Mouse (Mus musculus): ENCODE measurements around the gene Gart.
"Not testable (repeated sequence)": the region's sequence is repeated elsewhere in the genome, so short reads cannot be mapped to it uniquely, and the experiment has no call there.

Gart gene

DNA sequence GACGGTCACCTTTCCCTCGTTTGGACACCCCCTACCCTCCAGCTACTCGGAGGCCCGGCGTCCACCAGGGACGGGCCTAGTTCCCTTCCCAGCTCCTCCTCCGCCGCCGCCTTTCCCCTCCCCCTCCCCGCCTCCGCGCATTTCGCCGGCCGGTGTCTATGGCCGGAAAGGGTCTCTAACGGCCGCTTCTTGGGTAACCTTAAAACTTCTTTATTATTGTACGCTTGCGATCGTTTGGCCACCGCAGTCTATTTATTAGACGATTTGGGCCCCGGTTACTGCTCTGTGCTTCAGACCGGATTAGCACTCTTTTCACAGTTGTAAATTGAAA is 1.4 kb upstream of the Gart start:
- DNase-seq (ENCODE audit: low spot score): peak; percentile 70

DNA sequence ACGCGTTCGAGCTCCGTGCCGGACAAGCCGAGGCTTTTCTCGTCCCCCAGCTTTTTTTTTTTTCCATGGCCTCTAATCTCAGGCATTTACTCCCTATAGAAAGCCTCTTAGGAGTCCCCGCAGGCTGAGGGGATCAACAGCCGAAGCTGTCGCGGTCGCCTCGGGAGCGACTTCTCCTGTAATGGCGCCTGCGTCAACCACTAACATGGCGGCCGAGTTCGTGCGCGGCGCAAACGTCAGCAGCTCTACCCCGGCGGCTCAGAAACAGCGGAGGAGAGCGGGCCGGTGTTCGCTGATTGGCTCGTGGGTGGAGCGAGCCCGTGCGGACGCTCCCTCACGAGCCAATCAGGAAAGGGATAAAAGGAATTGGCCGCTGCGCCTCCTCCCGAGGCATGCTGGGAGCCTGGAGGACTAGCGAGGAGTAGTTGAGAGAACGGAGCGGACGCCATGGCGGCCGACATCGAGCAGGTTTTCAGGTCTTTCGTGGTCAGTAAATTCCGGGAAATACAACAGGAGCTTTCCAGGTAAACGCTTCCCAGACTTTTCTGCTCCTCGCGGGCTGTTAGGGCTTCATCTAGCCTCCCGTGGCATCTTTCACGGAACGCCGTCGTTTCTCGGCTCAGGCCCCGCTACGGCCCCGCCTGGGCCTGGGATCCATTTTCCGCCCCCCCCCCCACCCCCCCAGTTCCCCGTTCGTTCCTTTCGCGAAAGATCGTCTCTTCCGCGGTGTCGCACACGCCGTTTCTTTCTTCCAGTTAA is 888 bp upstream of the Gart start, which contains the start of gene Son:
Gene Son (plus strand): TSS at position 46 of the 759 bp plus-strand sequence.
- peak; percentile 96 for DNase-seq (ENCODE audit: low spot score)

GRCm38 (mm10) chr16:91645995-91646602 is 653 bp downstream of the Gart start:
- DNase-seq (ENCODE audit: low spot score): peak; percentile 66

GRCm38 (mm10) chr16:91645420-91645819 is 1.3 kb downstream of the Gart start:
- DNase-seq (ENCODE audit: low spot score): not testable (repeated sequence)

DNA sequence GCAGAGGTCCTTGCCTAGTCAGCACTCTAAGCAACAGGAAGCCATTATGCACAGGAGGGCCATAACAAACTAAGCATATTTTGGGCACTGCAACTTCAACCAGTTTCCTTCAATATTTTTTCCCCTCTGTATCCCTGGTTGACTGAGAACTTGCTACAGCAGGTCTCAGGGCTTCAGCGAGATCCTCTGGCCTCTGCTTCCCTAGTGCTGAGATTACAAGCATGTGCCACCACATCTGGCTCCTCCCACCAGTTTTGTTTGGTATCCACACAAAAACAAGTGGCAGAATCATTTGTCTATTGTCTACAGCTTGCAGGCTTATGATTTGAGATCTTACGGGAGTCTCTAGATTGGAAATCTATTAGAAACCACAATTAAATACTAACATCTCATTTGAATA is 1.9 kb downstream of the Gart start:
- DNase-seq (ENCODE audit: low spot score): no peak

GRCm38 (mm10) chr16:91640171-91640570 is 6.6 kb downstream of the Gart start:
- no peak for DNase-seq (ENCODE audit: low spot score)

GRCm38 (mm10) chr16:91639636-91640035 is 7.1 kb downstream of the Gart start:
- no peak for DNase-seq (ENCODE audit: low spot score)

- DNase-seq (ENCODE audit: low spot score): no peak
Observed at GRCm38 (mm10) chr16:91639161-91639560, 7.6 kb downstream of the Gart start.

- DNase-seq (ENCODE audit: low spot score): no peak
Observed at GRCm38 (mm10) chr16:91633641-91634040, 13.1 kb downstream of the Gart start.

DNA sequence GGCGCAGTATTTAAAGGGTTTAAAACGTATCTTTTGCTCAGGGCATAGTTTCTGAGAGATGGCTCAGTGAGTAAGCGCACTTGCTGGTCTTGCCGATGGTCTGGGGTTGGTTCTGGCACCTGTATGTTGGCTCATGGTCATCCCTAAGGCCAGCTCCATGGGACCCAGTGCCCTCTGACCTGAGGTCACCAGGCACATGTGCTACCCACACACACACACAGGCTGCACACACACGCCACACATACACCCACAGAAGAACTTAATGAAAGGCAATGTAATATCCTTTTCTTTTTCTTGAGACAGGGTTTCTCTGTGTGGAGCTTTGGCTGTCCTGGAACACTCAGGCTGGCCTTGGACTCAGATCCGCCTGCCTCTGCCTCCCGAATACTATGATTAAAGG is 13.8 kb downstream of the Gart start:
- no peak for DNase-seq (ENCODE audit: low spot score)

DNA sequence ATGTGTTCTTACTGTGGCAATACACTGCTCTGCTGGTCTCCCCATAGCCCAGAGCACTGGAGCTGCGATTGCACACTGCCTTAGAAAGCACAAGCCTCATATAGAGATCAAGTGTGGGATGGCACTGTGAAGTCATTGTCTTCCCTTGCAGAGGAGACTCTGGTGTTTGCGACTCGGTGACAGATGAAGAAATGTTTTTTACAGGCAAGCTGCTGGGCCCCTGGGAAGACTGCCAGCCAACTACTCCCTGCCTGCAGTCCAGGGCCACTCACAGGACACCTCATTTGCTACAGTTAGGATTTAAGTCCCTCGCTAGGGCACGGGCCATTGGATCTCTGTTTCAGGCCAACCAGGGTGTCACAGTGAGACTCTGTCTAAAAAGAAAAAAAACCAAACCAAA is 14.3 kb downstream of the Gart start:
- DNase-seq (ENCODE audit: low spot score): no peak

DNA sequence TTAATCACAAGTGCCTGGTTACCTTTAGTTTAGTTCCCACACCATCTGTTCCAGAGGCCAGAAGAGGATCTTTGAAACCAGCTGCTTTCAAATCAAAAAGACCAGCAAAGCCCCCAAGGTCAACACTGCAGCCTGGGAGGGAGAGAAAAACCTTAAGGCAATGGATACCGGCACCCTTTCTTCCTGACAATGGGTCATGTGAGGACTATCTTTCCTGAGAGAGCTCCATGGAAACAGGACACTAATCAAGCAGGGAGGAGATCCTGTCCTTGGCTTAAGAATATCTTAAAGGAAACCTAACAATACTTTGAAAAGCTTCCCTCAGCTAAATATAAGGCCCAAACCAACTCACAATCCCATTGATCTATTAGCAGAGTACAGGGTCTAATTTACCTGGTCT is 16.2 kb downstream of the Gart start:
- no peak for DNase-seq (ENCODE audit: low spot score)

GRCm38 (mm10) chr16:91629749-91630148 is 17.0 kb downstream of the Gart start:
- DNase-seq (ENCODE audit: low spot score): no peak

- no peak for DNase-seq (ENCODE audit: low spot score)
Observed at GRCm38 (mm10) chr16:91628673-91629072, 18.1 kb downstream of the Gart start.

DNA sequence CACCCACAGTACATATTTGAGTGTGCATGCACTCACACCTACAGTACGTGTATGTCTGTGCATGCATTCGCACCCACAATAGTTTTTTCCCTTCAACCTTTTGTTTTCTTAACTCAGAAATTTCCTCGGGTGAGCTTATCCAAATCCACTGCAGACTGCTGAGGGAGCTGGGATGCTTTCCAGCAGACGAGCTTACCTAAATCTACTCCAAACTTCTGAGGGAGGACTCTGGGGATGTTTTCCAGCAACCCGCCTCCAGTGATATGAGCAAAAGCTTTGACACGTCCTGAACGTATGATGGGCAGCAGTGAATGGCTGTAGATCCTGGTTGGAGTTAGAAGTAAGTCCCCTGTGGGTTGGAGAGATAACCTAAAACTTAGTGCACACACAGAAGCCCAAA is 18.9 kb downstream of the Gart start:
- no peak for DNase-seq (ENCODE audit: low spot score)

DNA sequence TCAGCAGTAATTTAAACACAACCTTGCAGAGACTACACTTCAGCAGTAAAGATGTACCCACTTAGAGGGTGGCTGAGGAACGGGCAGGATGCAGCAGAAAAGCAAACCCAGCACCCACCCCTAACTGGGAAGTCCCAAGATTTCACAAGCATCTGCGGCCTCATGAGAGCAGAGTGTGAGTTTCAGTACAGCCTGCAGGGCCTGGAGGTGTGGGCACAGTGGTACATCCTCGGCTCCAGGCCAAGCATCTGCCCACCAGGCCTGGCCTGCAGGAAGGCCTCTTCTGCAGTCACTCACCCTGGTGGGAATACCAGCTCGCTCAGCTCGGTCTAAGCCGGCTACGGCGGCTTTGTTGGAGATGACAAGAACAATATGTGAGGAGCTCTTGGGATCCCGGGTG is 23.7 kb downstream of the Gart start:
- DNase-seq (ENCODE audit: low spot score): no peak

DNA sequence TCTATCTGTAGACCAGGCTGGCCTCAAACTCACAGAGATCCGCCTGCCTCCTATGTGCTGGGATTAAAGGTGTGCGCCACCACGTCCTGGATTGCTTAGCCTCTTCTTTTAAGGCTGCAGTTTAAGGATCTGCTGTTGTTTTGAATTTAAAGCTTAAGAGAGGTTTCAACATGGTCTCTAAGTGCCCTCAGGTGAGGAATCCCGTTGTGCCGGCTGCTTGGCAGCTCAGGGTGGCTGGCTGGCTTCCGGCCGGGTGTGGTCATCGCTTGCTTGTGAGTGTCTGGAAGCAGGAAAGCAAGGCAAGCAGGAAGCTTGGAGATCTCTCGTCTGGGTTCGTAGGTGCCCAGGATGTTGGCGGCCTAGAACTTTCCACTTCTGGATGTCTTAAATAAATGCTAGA is 25.8 kb downstream of the Gart start:
- DNase-seq (ENCODE audit: low spot score): no peak

GRCm38 (mm10) chr16:91620185-91620584 is 26.6 kb downstream of the Gart start:
- DNase-seq (ENCODE audit: low spot score): no peak

DNA sequence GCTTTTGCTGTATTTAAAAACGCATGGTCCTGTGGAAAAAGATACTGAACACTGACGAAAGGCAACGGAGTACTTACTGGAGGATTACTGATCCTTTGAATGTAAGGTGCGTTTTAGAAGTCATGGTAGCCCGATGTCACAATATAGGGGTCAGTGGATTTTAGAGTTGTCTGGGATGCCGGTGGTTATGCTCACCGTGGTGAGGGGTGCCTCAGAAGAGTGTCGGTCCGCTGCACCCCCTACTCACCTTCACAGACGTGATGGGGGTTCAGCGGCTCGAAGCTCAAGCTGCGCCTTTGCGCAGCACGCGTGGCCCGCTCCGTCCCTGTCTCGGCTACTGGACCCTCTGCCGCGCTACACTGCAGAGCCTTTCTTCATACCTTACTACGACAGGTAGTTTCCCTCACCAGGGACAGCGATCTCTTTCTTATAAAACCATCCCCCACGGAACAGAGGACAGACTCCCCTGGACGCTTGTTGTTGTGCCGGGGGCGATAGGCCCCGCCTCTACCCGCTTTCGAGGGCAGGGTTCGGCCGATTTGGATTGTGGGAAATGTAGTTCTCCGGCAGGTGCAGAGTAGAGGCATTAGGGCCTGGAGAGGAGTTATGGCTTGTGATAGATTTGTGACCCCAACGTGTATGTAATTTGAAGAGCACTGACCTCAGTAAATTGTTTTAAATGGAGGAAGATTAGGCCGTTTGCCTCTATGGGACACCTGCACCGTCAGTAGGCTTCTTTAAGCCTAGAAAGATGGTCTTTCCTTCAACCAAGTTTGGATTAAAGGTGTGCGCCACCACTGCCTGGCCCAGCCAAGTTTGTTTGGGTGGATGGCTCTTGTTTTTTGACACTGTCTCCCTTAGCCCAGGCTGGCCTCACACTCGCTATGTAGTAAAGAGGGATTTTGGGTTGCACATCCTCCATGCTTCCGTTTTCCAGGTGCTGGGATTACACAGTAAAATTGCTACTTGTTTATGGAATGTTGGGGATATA is 27.9 kb downstream of the Gart start, which contains the start of gene Dnajc28:
Gene Dnajc28 (minus strand): TSS at position 516 of the 991 bp plus-strand sequence.
- peak; percentile 67 for DNase-seq (ENCODE audit: low spot score)

DNA sequence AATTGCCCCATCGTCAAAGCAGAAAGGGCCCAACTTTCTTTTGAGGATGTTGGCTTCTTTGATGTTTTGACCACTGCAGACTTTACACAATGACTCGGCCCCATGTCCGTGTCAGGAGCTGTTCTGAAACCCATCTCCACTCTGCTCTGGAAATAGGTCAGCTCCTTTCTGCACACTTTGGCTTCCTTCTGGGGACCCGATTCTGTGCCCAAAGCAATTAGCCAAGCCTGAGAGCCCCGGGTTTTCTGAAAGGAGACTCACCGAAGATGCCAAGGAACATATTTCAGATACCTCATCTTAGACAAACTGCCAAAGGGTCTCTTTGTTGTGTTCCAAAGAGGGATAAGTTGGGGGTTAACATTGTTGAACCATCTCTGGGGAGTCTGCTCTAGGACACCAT is 32.2 kb downstream of the Gart start:
- no peak for DNase-seq (ENCODE audit: low spot score)

DNA sequence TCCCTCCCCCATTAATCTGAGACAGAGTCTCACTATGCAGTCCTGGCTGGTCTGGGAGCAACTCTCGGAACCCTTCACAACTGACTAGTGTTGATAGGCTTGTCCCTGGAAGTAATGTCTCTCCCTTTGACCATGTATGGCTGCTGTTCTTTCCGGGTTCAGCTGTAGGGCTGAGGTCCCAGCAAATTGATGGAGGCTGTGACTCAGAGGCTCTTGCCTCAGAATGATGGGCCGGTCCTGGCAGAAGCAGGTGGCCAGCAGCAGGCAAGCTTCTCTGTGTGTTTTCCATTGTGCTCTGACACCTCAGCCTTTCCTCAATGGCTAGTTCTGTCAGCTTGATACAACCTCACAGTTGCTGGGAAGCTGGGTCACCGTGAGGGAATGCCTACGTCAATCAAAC is 34.2 kb downstream of the Gart start:
- DNase-seq (ENCODE audit: low spot score): no peak

DNA sequence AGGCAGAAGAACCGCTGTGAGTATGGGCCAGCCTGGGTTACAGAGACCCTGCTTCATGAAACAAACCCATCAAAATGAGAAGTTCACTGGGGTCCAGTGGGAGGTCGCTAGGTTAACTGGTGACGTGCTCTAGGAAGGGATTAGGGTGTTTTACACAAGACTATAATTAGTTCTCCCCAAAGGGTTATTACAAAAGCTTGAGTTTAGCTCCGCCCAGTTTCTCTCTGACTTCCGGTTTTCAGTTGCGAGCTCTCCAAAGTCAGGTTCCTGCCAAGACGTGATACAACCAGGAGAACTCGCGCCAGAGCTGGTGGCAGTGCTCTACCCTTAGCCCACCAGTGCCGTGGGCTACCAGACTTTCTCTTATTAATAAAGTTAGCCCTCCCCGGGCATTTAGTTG is 35.5 kb downstream of the Gart start:
- DNase-seq (ENCODE audit: low spot score): no peak

All from c-Kit-positive CD71-positive TER-119-positive erythroid progenitor cells, embryonic 14.5 days (primary cell).